Mouse (Mus musculus) ES-Bruce4 (cell line): ENCODE results near the gene Cacng2.

Source experiments
- CTCF ChIP-seq: IDR thresholded peaks from one replicate; pipeline ENCODE4 v1.8.1; 2011; ENCODE audit warnings: low read depth, low read length
- EP300 ChIP-seq: IDR thresholded peaks from 2 replicates; pipeline ENCODE4 v1.6.1; 2011; ENCODE audit warnings: low read depth, low read length; ENCODE audit not compliant: insufficient read depth
- POLR2A ChIP-seq: IDR thresholded peaks from one replicate; pipeline ENCODE4 v1.8.1; 2011; ENCODE audit warnings: low read length; ENCODE audit not compliant: insufficient read depth

DNA sequence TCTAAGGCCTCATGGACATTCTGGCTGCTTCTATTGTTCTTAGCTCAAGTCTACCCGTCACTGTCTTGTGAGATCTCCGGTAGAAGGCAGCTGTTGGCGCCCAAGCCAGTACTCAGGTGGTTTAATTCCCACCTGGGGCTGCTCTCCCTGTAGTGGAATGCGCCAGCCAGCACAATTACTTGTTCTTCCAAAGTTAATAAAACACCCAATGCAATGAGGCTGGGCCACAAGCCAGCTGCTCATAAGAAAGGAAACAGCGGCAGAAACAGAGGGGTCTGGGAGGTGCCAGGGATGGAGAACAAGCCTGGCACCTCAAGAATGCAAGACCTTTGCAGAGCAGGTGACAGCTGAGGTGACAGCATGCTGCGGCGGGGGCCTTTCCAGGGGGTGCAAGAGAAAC lies 170.8 kb downstream of the Cacng2 start:
- TF ChIP-seq POLR2A, result no peak
- TF ChIP-seq CTCF, result no peak
- TF ChIP-seq EP300, result no peak
